Mouse (Mus musculus) colon, adult 2 months (tissue): ENCODE data around the gene Smad3. TPM values are rescaled to one million over a fixed set of nuclear protein-coding genes. Genes with fewer than 3 reads are reported as not detected.

Experiments used
- polyA plus RNA-seq: library from polyadenylated mRNA; depleted of rRNA; stranded (reverse); fragments of >200 nt; gene quantifications from 2 replicates; pipeline ENCODE4 v1.2.3, GENCODE M21; 2012; rRNA removed

Gene Smad3
- 41.2 and 47.1 TPM in 2 replicates for polyA plus RNA-seq

GRCm38 (mm10) chr9:63757865-63758440 is at the start of gene Smad3:
Gene Smad3 (minus strand): TSS chr9:63757994.

DNA sequence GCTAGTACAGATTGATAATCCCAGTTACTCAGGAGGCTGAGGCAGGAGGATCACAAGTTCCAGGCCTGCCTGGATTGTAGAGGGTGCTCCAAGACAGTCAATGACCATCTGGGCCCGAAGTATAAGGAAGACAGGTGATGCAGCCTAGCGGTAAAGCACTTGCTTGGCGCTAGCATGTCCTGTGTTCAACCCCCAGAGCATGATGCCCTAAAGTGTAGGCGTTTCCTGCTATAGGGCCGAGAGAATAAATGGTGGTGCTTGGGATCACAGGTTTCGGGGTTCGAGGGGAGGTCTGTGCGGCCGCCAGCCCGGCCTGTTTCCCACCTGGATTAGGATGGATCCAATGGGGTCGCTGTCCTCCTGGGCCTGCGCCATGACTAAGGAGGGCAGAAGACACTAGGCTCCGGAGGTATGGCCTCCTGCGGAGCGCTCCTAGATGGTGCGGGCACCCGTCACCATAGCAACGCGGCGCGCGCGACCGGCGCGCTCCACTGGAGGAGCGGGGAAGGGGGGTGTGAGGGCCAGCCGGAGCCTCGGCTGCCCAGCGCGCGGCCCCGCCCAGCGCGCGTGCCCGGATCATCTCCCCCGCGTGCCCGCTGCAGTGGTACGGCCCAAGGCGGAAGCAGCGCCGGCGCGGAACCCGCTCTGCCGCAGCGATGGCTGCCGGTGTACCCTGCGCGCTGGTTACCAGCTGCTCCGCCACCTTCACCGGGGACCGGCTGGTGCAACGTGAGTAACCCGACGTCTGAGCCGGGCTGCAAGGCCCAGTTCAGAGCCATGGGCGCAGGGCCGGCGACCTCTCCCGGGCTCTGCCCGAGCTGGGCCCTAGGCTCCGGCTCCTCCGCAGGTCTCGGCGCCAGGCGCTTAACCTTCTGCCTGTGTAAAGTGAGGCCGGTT is 155.5 kb downstream of the Smad3 start, which contains the start of the genes Iqch and Aagab:
TSS of gene Iqch (minus strand) at position 451 of the 897 bp plus-strand sequence.
TSS of gene Aagab (plus strand) at position 618 of the 897 bp plus-strand sequence.

Other genes starting within 250 kb of the Smad3 start
- 0.13 and 0.21 TPM in 2 replicates for gene Iqch, start 155.5 kb downstream of the Smad3 start, polyA plus RNA-seq
- 20.3 and 20.7 TPM in 2 replicates for gene Aagab, start 155.3 kb downstream of the Smad3 start, polyA plus RNA-seq